Mouse (Mus musculus): Measurements from ENCODE around the gene Dpf3. TPM values are rescaled to one million over a fixed set of nuclear protein-coding genes. Genes with fewer than 3 reads are reported as not detected.

Dpf3 gene
- polyA plus RNA-seq, 1 experiment: 0.52 TPM

GRCm38 (mm10) chr12:83479140-83479539 is 8.4 kb downstream of the Dpf3 start:
- H3ac ChIP-seq (ENCODE audit: control insufficient read depth, insufficient read length): no peak overlapping the region
- H3K79me2 ChIP-seq (ENCODE audit: control insufficient read depth, insufficient read depth): no peaks in the 10 kb centered on the region
- TF ChIP-seq E2F4 (IDR thresholded peaks at IDR 0.05; ENCODE audit: insufficient read depth) (no peak), SRF (IDR thresholded peaks at IDR 0.05; ENCODE audit: control insufficient read depth, insufficient read length, low read depth) (no peak), REST (IDR thresholded peaks at IDR 0.05; ENCODE audit: insufficient read depth, insufficient read length) (no peak), POLR2A (IDR thresholded peaks at IDR 0.05; ENCODE audit: insufficient read length, low read depth) (no peak)
- no peak overlapping the region for H3K4me3 ChIP-seq
- H3K4me2 ChIP-seq (ENCODE audit: low read depth): no peak overlapping the region
- H3K36me3 ChIP-seq (ENCODE audit: control insufficient read depth, insufficient read depth): no peaks in the 10 kb centered on the region
- H3K27me3 ChIP-seq (ENCODE audit: control insufficient read depth, insufficient read depth, insufficient read length): peaks cover 17% of the 10 kb centered on the region

- Histone ChIP-seq H3K4me3 (no peak overlapping the region), H3K79me2 (ENCODE audit: control insufficient read depth, insufficient read depth) (no peaks in the 10 kb centered on the region), H3K36me3 (ENCODE audit: control insufficient read depth, insufficient read depth) (no peaks in the 10 kb centered on the region), H3ac (ENCODE audit: control insufficient read depth, insufficient read length) (no peak overlapping the region), H3K27me3 (ENCODE audit: control insufficient read depth, insufficient read depth, insufficient read length) (peaks cover 34% of the 10 kb centered on the region), H3K4me2 (ENCODE audit: low read depth) (no peak overlapping the region)
- TF ChIP-seq TCF12 (IDR thresholded peaks at IDR 0.05; ENCODE audit: insufficient read depth, poor library complexity, severe bottlenecking) (no peak), SRF (IDR thresholded peaks at IDR 0.05; ENCODE audit: control insufficient read depth, insufficient read length, low read depth) (no peak), REST (IDR thresholded peaks at IDR 0.05; ENCODE audit: insufficient read depth, insufficient read length) (no peak), MYOG (IDR thresholded peaks at IDR 0.05; ENCODE audit: control insufficient read depth in 1 of 3, insufficient read depth in 1 of 3, insufficient read length in 2 of 3, low read depth in 2 of 3) (no peak), CEBPB (IDR thresholded peaks at IDR 0.05; ENCODE audit: insufficient read depth, poor library complexity, severe bottlenecking) (no peak), TCF3 (IDR thresholded peaks at IDR 0.05; ENCODE audit: insufficient read length, low read depth) (no peak), POLR2AphosphoS2 (IDR thresholded peaks at IDR 0.05; ENCODE audit: insufficient read length, low read depth) (no peak), USF1 (IDR thresholded peaks at IDR 0.05; ENCODE audit: low read depth) (no peak), POLR2A (IDR thresholded peaks at IDR 0.05; ENCODE audit: insufficient read length, low read depth) (no peak)
These were observed 11.2 kb downstream of the Dpf3 start for GRCm38 (mm10) chr12:83476277-83476676.

GRCm38 (mm10) chr12:83475419-83475818 is 12.1 kb downstream of the Dpf3 start:
- Histone ChIP-seq H3K4me3 (no peak overlapping the region), H3K4me2 (ENCODE audit: low read depth) (no peak overlapping the region), H3K27me3 (ENCODE audit: control insufficient read depth, insufficient read depth, insufficient read length) (peaks cover 34% of the 10 kb centered on the region), H3K79me2 (ENCODE audit: control insufficient read depth, insufficient read depth) (no peaks in the 10 kb centered on the region), H3K36me3 (ENCODE audit: control insufficient read depth, insufficient read depth) (no peaks in the 10 kb centered on the region), H3ac (ENCODE audit: control insufficient read depth, insufficient read length) (no peak overlapping the region)
- TF ChIP-seq USF1 (IDR thresholded peaks at IDR 0.05; ENCODE audit: low read depth): no peak
- TF ChIP-seq MYOG (IDR thresholded peaks at IDR 0.05; ENCODE audit: control insufficient read depth in 1 of 3, insufficient read depth in 1 of 3, insufficient read length in 2 of 3, low read depth in 2 of 3): no peak
- no peak for TF ChIP-seq MAX (IDR thresholded peaks at IDR 0.05; ENCODE audit: low read depth)
- no peak for TF ChIP-seq SRF (IDR thresholded peaks at IDR 0.05; ENCODE audit: control insufficient read depth, insufficient read length, low read depth)
- TF ChIP-seq POLR2AphosphoS2 (IDR thresholded peaks at IDR 0.05; ENCODE audit: insufficient read length, low read depth): no peak
- TF ChIP-seq REST (IDR thresholded peaks at IDR 0.05; ENCODE audit: insufficient read depth, insufficient read length): no peak
- TF ChIP-seq MYOD1 (IDR thresholded peaks at IDR 0.05; ENCODE audit: control insufficient read depth in 1 of 3, insufficient read length in 2 of 3, low read depth in 2 of 3): no peak
- TF ChIP-seq TCF12 (IDR thresholded peaks at IDR 0.05; ENCODE audit: insufficient read depth, poor library complexity, severe bottlenecking): no peak
- TF ChIP-seq E2F4 (IDR thresholded peaks at IDR 0.05; ENCODE audit: insufficient read depth): no peak
- TF ChIP-seq POLR2A (IDR thresholded peaks at IDR 0.05; ENCODE audit: insufficient read length, low read depth): no peak
- TF ChIP-seq CEBPB (IDR thresholded peaks at IDR 0.05; ENCODE audit: insufficient read depth, poor library complexity, severe bottlenecking): no peak
- TF ChIP-seq TCF3 (IDR thresholded peaks at IDR 0.05; ENCODE audit: insufficient read length, low read depth): no peak

DNA sequence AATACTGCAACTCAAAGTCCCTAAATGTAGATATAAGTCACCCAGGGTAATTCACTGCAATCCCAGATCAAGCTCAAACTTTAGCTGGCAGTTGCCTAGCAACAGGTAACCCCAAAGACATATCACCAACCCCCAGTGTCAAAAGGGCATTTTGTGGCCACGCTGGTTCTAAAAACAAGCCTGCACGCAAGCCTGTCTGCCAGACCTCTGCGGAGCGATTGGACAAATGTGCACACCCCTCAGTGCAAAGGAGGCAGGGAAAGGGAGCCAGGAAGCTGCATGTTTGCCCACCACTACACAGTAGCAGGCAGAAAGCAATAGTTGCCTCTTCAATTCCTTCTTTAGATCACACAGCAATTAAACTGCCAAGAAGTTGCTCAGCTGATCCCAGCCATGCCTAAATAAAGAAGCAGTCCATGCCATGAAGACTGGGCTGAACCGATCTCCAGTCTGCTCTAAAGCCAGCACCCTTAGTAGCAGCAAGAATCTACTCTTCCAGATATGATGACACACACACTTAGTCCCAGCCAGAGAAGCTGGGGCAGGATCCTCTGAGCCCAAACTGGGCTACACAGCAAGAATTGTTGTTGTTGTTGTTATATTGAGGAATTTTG is 13.4 kb downstream of the Dpf3 start:
- Histone ChIP-seq H3K36me3 (ENCODE audit: control insufficient read depth, insufficient read depth) (no peaks in the 10 kb centered on the region), H3K79me2 (ENCODE audit: control insufficient read depth, insufficient read depth) (no peaks in the 10 kb centered on the region), H3ac (ENCODE audit: control insufficient read depth, insufficient read length) (no peak overlapping the region), H3K4me2 (ENCODE audit: low read depth) (no peak overlapping the region), H3K27me3 (ENCODE audit: control insufficient read depth, insufficient read depth, insufficient read length) (peaks cover 34% of the 10 kb centered on the region), H3K4me3 (no peak overlapping the region)
- TF ChIP-seq POLR2A (IDR thresholded peaks at IDR 0.05; ENCODE audit: insufficient read length, low read depth) (no peak), E2F4 (IDR thresholded peaks at IDR 0.05; ENCODE audit: insufficient read depth) (no peak), TCF3 (IDR thresholded peaks at IDR 0.05; ENCODE audit: insufficient read length, low read depth) (no peak), MAX (IDR thresholded peaks at IDR 0.05; ENCODE audit: low read depth) (no peak), POLR2AphosphoS2 (IDR thresholded peaks at IDR 0.05; ENCODE audit: insufficient read length, low read depth) (no peak), TCF12 (IDR thresholded peaks at IDR 0.05; ENCODE audit: insufficient read depth, poor library complexity, severe bottlenecking) (no peak), REST (IDR thresholded peaks at IDR 0.05; ENCODE audit: insufficient read depth, insufficient read length) (no peak), MYOD1 (IDR thresholded peaks at IDR 0.05; ENCODE audit: control insufficient read depth in 1 of 3, insufficient read length in 2 of 3, low read depth in 2 of 3) (no peak), SRF (IDR thresholded peaks at IDR 0.05; ENCODE audit: control insufficient read depth, insufficient read length, low read depth) (no peak), CEBPB (IDR thresholded peaks at IDR 0.05; ENCODE audit: insufficient read depth, poor library complexity, severe bottlenecking) (no peak), USF1 (IDR thresholded peaks at IDR 0.05; ENCODE audit: low read depth) (no peak), MYOG (IDR thresholded peaks at IDR 0.05; ENCODE audit: control insufficient read depth in 1 of 3, insufficient read depth in 1 of 3, insufficient read length in 2 of 3, low read depth in 2 of 3) (no peak)

- Histone ChIP-seq H3K27me3 (ENCODE audit: control insufficient read depth, insufficient read depth, insufficient read length) (peaks cover 29% of the 10 kb centered on the region), H3K79me2 (ENCODE audit: control insufficient read depth, insufficient read depth) (no peaks in the 10 kb centered on the region), H3ac (ENCODE audit: control insufficient read depth, insufficient read length) (no peak overlapping the region), H3K4me2 (ENCODE audit: low read depth) (no peak overlapping the region), H3K36me3 (ENCODE audit: control insufficient read depth, insufficient read depth) (no peaks in the 10 kb centered on the region), H3K4me3 (no peak overlapping the region)
- TF ChIP-seq TCF3 (IDR thresholded peaks at IDR 0.05; ENCODE audit: insufficient read length, low read depth): no peak
- TF ChIP-seq POLR2A (IDR thresholded peaks at IDR 0.05; ENCODE audit: insufficient read length, low read depth): no peak
- TF ChIP-seq TCF12 (IDR thresholded peaks at IDR 0.05; ENCODE audit: insufficient read depth, poor library complexity, severe bottlenecking): no peak
- TF ChIP-seq REST (IDR thresholded peaks at IDR 0.05; ENCODE audit: insufficient read depth, insufficient read length): no peak
- TF ChIP-seq USF1 (IDR thresholded peaks at IDR 0.05; ENCODE audit: low read depth): no peak
- no peak for TF ChIP-seq CEBPB (IDR thresholded peaks at IDR 0.05; ENCODE audit: insufficient read depth, poor library complexity, severe bottlenecking)
- no peak for TF ChIP-seq SRF (IDR thresholded peaks at IDR 0.05; ENCODE audit: control insufficient read depth, insufficient read length, low read depth)
- TF ChIP-seq MAX (IDR thresholded peaks at IDR 0.05; ENCODE audit: low read depth): no peak
- no peak for TF ChIP-seq MYOD1 (IDR thresholded peaks at IDR 0.05; ENCODE audit: control insufficient read depth in 1 of 3, insufficient read length in 2 of 3, low read depth in 2 of 3)
- TF ChIP-seq MYOG (IDR thresholded peaks at IDR 0.05; ENCODE audit: control insufficient read depth in 1 of 3, insufficient read depth in 1 of 3, insufficient read length in 2 of 3, low read depth in 2 of 3): no peak
- TF ChIP-seq E2F4 (IDR thresholded peaks at IDR 0.05; ENCODE audit: insufficient read depth): no peak
These were observed 15.8 kb downstream of the Dpf3 start for GRCm38 (mm10) chr12:83471760-83472159.
